Mouse (Mus musculus): ENCODE measurements around the gene Enpp6.

DNA sequence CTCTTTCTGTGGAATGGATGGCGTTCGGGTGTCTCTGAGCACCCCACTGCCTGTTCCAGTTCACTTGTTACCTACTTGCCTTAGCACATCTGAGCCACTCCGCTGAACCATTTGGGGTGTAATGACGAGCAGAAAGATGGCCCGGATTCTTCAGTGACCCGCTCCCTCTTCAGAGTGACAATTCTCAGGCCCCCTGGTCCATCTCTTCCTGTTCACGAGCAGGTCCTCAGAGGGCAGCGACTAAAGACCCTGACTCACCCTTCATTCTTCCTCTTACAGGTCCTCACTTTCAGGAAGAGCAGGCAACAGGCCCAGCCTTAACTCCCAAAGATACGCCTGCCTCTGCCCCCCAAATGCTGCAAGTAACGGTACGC, 44.0 kb upstream of the Enpp6 start:
- TF ChIP-seq CTCF (conservative IDR thresholded peaks at IDR 0.05; ENCODE audit: low read length) (no peak), NANOG (IDR thresholded peaks at IDR 0.05; ENCODE audit: borderline replicate concordance, low read length) (no peak), POU5F1 (IDR thresholded peaks at IDR 0.05; ENCODE audit: borderline replicate concordance, low read length) (no peak)
